Mouse (Mus musculus): ENCODE measurements at regions not wholly inside any gene's neighbourhood (a gene's known extent, or its start where the extent isn't known, plus 50 kb on each side); places are given as distances from the start of the nearest gene placed in this dataset.

- no peak for TF ChIP-seq CTCF (IDR thresholded peaks at IDR 0.05; ENCODE audit: low read depth, low read length)
- no peak for TF ChIP-seq POLR2A (IDR thresholded peaks at IDR 0.05; ENCODE audit: extremely low read depth, insufficient read depth, low read length)
These were observed 423.2 kb downstream of the Gtdc1 start for GRCm38 (mm10) chr2:44504273-44504672.

Data from liver, adult 2 months (tissue).